Mouse (Mus musculus) left cerebral cortex, adult 11 months (tissue): Measurements from ENCODE around the gene Nppc.

Source experiments
- DNase-seq: peaks from one replicate; pipeline ENCODE4 v3.0.0; 2022; ENCODE audit warnings: low spot score

Gene Nppc

GRCm38 (mm10) chr1:86652675-86653074 is 17.7 kb downstream of the Nppc start:
- no peak for DNase-seq

- DNase-seq: peak; percentile 50
These were observed 20.1 kb downstream of the Nppc start for GRCm38 (mm10) chr1:86650272-86650671.

DNA sequence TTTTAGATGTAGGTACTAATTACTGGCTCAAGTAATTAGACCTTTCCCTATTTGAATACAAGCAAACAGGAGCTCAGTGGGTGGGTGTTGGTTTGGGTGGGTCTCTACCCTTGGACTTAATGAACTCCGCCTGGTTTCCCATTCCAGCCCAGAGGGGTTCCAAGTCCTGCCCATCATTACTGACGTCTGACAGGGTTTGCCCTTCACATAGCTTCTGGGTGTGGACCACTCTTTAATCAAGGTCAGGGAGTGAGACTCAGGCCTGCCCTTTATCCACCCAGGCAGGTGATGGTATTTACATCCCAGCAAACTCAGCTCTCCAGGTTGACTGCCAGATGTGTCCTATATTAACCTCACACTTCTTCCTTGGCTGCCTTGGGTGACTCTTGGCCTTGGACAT is 22.9 kb downstream of the Nppc start:
- no peak for DNase-seq

DNA sequence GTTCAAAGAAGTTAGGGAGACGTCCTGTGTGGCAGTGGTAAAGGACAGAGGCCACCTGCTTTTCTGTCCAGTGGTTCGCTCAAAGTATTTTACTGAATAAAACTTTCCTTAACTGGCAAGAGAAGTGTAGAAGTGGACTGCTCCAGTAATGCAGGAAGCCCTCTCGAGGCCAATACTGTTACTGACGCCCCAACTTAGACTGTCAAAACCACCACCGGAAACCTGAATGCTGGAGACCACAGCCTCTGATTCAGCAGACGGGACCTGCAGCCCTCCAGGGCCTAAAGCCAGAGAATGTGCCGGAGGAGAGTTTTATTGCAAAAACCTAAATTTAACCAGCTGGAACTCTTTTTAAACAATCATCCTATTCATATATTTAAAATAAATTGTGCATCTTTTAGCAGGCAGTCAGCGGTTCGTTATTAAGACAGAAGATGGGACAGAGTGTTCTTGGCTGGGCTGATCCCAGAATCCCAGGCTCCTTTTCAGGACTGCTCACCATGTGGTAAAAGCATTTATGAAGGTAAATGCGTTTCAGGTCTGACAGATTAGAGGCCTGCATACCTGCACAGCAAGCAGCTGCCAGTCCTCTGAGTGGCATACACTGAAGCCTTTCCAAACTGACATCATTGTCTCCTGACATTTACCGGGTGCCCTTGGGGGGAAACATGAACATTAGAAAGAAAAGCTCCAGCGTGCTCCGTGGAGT is 27.1 kb downstream of the Nppc start:
- DNase-seq: no peak

GRCm38 (mm10) chr1:86634751-86635359 is 35.5 kb downstream of the Nppc start:
- no peak for DNase-seq

- no peak for DNase-seq
These were observed 36.3 kb downstream of the Nppc start for GRCm38 (mm10) chr1:86633840-86634750.

DNA sequence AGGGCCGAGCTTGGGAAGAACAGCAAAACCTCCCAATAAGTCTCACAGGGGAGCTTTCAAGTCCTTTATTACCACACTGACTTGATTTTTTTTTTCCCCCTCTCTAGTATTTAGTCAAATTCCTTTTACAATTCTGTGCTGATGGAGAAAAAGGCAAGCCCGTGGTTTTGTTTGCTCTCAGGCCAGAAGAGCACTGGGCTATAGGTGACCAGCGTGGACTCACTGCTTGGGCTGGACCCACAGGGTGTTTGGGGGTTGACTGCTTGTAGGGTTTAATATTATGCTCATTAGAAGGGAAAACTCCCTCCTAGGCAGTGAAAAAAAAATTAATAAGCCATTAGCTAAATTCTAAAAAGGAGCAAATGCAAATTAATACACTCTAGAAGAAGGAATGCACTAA is 36.9 kb downstream of the Nppc start:
- DNase-seq: no peak

DNA sequence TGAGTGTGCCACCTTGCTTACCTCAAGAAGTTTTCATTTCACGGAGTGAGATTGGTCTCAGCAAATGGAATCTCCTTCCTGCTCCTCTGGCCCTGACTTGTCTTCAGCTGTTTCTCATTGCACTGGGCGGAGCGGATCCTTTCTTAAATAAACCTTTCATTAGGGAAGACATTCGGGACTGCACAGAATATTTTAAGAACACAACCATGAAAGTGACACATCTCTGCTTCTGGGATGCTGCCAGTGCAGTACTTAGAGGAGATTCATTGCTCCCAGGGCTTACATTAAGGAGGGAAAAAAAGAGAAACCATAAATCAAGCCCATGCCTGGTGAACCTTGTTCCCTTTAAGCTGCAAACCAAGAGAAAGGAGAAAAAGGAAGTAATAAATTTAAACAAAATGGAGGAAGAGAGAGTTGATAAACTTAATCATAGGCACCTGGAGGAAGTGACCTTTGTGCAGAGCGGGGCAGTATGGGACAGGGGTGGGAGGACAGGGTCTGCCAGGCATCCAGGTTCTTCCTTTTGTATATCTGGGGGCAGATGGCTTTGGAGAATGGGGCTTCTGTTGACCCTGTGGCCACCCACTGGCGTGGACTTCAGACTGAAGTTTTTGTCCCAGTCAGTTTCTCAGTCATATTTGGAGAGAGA is 37.5 kb downstream of the Nppc start:
- DNase-seq: no peak

GRCm38 (mm10) chr1:86630527-86630926 is 39.8 kb downstream of the Nppc start:
- DNase-seq: no peak

GRCm38 (mm10) chr1:86629936-86630335 is 40.4 kb downstream of the Nppc start:
- DNase-seq: no peak

DNA sequence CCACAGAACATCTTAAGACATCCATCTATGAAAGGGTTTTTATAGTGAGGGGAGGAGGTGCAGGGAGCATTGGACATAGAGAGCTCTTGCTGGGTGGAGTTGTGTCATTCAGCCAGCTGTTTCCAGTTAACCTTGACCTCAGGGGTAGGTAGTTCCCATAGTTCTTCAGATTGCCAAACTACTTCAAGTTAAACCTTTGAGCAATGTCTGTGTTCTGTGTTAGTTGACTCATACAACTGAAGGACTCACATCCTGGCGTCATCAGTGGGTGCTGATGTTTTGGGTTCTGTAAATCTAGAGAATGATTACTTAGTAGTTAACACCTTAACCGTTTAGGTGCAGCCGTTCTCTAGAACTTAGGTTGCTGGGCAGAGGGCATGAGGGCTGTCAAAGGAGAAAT is 42.1 kb downstream of the Nppc start:
- no peak for DNase-seq

- no peak for DNase-seq
These were observed 47.1 kb downstream of the Nppc start for GRCm38 (mm10) chr1:86623001-86624000.

DNA sequence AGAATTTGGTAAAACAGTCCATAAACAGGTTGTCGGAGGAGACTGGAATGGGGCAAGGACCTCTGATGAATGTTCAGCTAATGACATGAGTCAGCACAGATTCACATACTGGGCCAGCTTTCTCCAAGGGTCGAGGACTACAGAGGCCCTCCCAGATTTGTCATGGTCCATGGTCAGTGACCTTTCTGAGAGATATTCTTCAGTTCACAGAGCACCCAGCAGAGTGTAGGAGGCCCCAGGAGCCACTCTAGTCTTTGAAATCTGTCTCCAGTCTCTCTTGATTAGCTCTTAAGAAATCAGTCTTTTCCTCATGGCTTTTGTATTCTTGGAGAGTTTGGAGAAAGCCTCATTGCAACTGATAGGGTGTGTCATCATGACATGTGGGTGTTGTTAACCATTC is 48.1 kb downstream of the Nppc start:
- DNase-seq: no peak

GRCm38 (mm10) chr1:86618454-86619125 is 51.8 kb downstream of the Nppc start:
- peak; percentile 66 for DNase-seq
